Mouse (Mus musculus): ENCODE results near the gene Gm960. TPM values are rescaled to one million over a fixed set of nuclear protein-coding genes. Genes with fewer than 3 reads are reported as not detected.

Gene Gm960
- polyA plus RNA-seq, 1 experiment from 2014 or later, result 6.7 TPM

DNA sequence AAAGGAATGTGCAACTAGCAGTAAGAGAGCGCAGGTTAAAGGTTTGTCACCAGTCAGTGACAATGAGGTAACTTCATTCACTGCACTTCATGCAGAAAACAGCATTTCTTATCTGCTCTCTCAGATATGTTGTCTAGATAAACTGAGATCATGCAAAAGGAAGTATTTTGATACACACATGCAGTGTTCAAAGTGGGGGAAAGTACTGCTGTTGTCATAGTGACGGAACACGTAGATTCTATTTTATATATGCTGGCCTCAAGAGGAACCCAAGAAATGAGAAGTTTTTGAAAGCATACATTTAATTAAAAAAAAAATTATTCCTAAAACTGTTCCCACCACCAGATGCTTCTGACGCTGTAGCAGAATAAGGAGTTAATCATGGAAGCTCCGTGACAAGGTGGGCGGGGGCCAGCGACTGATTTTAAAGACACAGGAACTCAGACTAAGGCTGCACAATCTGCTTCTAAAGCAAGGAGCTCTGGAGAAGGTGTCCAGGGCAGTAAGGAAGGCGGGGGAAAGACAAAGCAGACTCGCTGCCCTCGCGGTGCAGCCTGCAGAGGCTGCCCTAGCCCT is 51.5 kb downstream of the Gm960 start:
- no peaks in the 10 kb centered on the region for H3K27me3 ChIP-seq (replicated peaks; ENCODE audit: control insufficient read depth, insufficient read depth, low read length)
- 67% methylated on average over 11 of the region's 11 CpGs for WGBS
- H3K9me3 ChIP-seq (ENCODE audit: control insufficient read depth, low read length), result no peaks in the 10 kb centered on the region
- H3K9ac ChIP-seq (ENCODE audit: low read depth, low read length), result no peak overlapping the region
- ATAC-seq, result no peak
- no peaks in the 10 kb centered on the region for H3K4me1 ChIP-seq (ENCODE audit: control insufficient read depth, insufficient read depth, low read depth, low read length)
- H3K4me2 ChIP-seq (ENCODE audit: low read length), result no peak overlapping the region
- no peaks in the 10 kb centered on the region for H3K36me3 ChIP-seq (ENCODE audit: control insufficient read depth, insufficient read depth, low read length)
- H3K4me3 ChIP-seq (ENCODE audit: low read length), result no peak overlapping the region
- H3K27ac ChIP-seq (ENCODE audit: low read depth, low read length), result no peak overlapping the region

DNA sequence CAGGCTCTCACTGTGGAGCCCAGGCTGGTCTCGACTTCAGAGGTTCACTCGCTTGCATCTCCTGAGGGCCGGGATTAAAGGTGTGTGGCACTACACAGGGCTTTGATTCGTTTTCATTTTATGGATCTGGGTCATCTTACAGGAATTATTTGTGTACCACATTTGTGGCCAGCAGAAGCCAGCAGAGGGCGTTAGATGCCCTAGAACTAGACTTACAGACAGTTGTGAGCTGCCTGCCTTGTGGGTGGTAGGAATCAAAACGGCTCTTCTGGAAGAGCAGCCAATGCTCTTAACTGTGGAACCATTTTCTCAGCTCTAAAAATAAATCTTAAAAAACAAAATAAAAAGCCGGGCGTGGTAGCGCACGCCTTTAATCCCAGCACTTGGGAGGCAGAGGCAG is 54.2 kb downstream of the Gm960 start:
- 43% methylated on average over 10 of the region's 10 CpGs for WGBS
- H3K36me3 ChIP-seq (ENCODE audit: control insufficient read depth, insufficient read depth, low read length), result no peaks in the 10 kb centered on the region
- H3K4me1 ChIP-seq (ENCODE audit: control insufficient read depth, insufficient read depth, low read depth, low read length), result no peaks in the 10 kb centered on the region
- H3K27ac ChIP-seq (ENCODE audit: low read depth, low read length), result no peak overlapping the region
- H3K27me3 ChIP-seq (replicated peaks; ENCODE audit: control insufficient read depth, insufficient read depth, low read length), result no peaks in the 10 kb centered on the region
- H3K4me3 ChIP-seq (ENCODE audit: low read length), result no peak overlapping the region
- H3K9ac ChIP-seq (ENCODE audit: low read depth, low read length), result no peak overlapping the region
- no peaks in the 10 kb centered on the region for H3K9me3 ChIP-seq (ENCODE audit: control insufficient read depth, low read length)
- H3K4me2 ChIP-seq (ENCODE audit: low read length), result no peak overlapping the region
- ATAC-seq, result no peak

DNA sequence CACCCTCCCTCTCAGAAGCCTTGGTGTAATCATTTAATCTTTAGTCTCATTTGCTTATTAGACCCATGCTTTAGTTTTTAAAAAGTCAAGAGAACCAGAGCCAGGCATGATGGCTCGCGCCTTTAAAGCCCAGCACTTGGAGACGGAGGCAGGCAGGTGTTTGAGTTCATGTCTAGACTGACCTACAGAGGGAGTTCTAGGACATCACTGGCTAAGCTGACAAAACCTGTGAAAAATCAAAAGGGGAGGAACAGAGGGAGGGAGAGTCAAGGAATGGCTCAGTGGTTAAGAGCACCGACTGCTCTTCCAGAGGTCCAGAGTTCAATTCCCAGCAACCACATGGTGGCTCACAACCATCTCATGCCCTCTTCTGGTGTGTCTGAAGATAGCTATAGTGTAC is 62.5 kb downstream of the Gm960 start:
- Histone ChIP-seq H3K4me1 (ENCODE audit: control insufficient read depth, insufficient read depth, low read depth, low read length) (no peaks in the 10 kb centered on the region), H3K36me3 (ENCODE audit: control insufficient read depth, insufficient read depth, low read length) (no peaks in the 10 kb centered on the region), H3K4me3 (ENCODE audit: low read length) (no peak overlapping the region), H3K9ac (ENCODE audit: low read depth, low read length) (no peak overlapping the region), H3K27me3 (replicated peaks; ENCODE audit: control insufficient read depth, insufficient read depth, low read length) (no peaks in the 10 kb centered on the region), H3K27ac (ENCODE audit: low read depth, low read length) (no peak overlapping the region), H3K4me2 (ENCODE audit: low read length) (no peak overlapping the region), H3K9me3 (ENCODE audit: control insufficient read depth, low read length) (no peaks in the 10 kb centered on the region)
- WGBS, result 65% methylated on average over 4 of the region's 4 CpGs
- ATAC-seq, result no peak

DNA sequence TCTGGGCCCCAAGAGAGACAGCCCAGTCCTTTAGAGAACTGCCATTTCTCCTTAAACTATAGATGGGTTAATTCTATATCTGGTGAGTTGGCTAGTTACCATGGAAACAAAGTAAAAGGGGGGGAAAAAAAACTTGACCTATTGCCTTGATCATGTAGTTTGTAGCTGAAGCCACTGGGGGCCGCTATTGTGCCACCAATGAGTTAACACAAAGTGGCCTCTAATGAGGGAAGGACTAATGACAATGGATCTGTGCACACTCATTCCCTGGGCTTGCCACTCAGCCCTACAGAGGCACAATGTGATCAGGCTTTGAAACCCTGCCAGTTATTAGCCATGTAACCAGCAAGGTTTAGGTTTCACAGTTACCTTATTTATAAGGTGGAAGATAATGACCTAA is 69.6 kb downstream of the Gm960 start:
- Histone ChIP-seq H3K4me2 (ENCODE audit: low read length) (no peak overlapping the region), H3K27ac (ENCODE audit: low read depth, low read length) (0 out of 2 replicates have a peak overlapping the region, but pooled peaks have one; percentile 31), H3K27me3 (replicated peaks; ENCODE audit: control insufficient read depth, insufficient read depth, low read length) (no peaks in the 10 kb centered on the region), H3K9me3 (ENCODE audit: control insufficient read depth, low read length) (no peaks in the 10 kb centered on the region), H3K36me3 (ENCODE audit: control insufficient read depth, insufficient read depth, low read length) (peaks cover under 1% of the 10 kb centered on the region; the same call in 1 of the 2 replicates), H3K4me1 (ENCODE audit: control insufficient read depth, insufficient read depth, low read depth, low read length) (peaks cover 21% of the 10 kb centered on the region), H3K4me3 (ENCODE audit: low read length) (no peak overlapping the region), H3K9ac (ENCODE audit: low read depth, low read length) (no peak overlapping the region)
- WGBS, result 0% methylated on average over 1 of the region's 1 CpGs
- ATAC-seq, result no peak

DNA sequence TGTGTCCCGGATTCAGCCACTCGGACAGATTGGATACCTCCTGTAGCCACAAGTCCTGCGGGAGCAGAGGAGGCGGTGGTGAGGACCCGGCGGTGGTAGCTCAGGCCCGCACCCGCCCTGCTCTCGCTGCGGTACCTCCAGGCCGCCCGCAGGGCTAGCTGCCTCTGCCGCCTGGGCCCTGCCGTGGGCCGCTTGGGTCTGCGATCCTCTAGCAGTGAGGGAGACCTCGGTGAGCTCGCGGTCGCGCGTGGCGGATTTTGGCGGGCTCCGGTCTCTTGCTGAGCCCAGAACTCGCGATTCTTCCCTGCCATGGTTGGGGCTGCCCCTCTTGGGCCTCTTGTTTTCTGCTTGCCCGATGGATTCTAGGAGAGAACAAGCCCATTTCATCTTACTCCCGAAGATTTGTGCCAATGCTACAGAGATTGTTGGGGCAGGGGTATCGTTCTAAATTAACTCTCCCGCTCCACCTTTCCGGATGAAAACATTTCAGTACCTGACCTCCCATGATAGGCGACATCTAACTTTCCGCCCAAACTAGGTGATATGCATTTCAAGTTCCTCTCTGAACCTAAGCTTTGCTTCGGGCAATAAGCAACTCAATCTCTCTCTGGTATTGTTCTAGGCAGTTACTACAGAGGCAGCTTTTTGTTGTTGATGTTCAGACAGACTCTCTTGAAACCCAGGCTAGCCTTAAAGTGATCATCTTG is 72.5 kb downstream of the Gm960 start:
- peaks cover 21% of the 10 kb centered on the region for H3K4me1 ChIP-seq (ENCODE audit: control insufficient read depth, insufficient read depth, low read depth, low read length)
- no peaks in the 10 kb centered on the region for H3K9me3 ChIP-seq (ENCODE audit: control insufficient read depth, low read length)
- peak overlapping the region; percentile 91 for H3K9ac ChIP-seq (ENCODE audit: low read depth, low read length)
- peak; percentile 63 for ATAC-seq
- H3K4me3 ChIP-seq (ENCODE audit: low read length), result peak overlapping the region; percentile 80
- no peaks in the 10 kb centered on the region for H3K27me3 ChIP-seq (replicated peaks; ENCODE audit: control insufficient read depth, insufficient read depth, low read length)
- peak overlapping the region; percentile 87 for H3K4me2 ChIP-seq (ENCODE audit: low read length)
- H3K27ac ChIP-seq (ENCODE audit: low read depth, low read length), result peak overlapping the region; percentile 77
- H3K36me3 ChIP-seq (ENCODE audit: control insufficient read depth, insufficient read depth, low read length), result peaks cover 19% of the 10 kb centered on the region
- 2% methylated on average over 32 of the region's 35 CpGs for WGBS

DNA sequence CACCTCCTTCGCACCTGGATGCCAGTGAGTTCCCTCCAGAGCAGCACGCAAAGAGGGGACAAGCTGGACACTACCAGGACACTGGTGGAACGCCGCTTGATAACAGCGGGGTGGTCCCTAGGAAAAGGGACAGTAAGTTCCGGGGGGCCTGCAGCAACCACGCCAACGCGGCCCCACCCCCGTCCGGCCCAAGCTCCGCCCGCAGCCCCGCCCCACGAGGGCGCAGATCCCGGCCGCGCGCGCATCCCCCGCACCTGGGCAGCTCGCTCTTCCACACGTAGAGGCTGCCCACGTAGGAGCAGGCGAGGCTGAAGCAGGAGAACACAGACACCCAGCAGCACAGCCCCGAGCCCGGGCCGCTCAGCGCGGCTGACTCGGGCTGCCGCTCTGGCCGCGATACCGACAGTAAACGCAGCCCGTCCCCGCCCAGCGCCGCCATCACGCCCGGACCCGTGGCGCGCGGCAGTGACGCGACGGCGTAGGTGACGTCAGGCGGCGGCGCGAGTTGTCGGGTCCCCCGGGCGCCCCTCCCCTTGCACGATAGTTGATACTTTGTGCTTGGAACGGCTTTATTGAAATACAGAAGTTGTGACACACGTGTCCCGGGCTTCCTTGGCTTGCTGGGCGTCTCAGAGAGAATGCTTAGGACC is 73.2 kb downstream of the Gm960 start, which contains the start of gene Rce1:
Rce1 (minus strand) TSS at position 463 of the 650 bp plus-strand sequence.
- Histone ChIP-seq H3K4me1 (ENCODE audit: control insufficient read depth, insufficient read depth, low read depth, low read length) (peaks cover 21% of the 10 kb centered on the region), H3K4me2 (ENCODE audit: low read length) (peak within 1 kb of the TSS; percentile 87), H3K27ac (ENCODE audit: low read depth, low read length) (peak within 1 kb of the TSS; percentile 93), H3K9ac (ENCODE audit: low read depth, low read length) (peak within 1 kb of the TSS; percentile 91), H3K27me3 (replicated peaks; ENCODE audit: control insufficient read depth, insufficient read depth, low read length) (no peaks in the 10 kb centered on the region), H3K9me3 (ENCODE audit: control insufficient read depth, low read length) (no peaks in the 10 kb centered on the region), H3K4me3 (ENCODE audit: low read length) (peak within 1 kb of the TSS; percentile 80), H3K36me3 (ENCODE audit: control insufficient read depth, insufficient read depth, low read length) (peaks cover 19% of the 10 kb centered on the region)
- peak; percentile 92 for ATAC-seq
- under 1% methylated on average over 54 of the region's 64 CpGs for WGBS

DNA sequence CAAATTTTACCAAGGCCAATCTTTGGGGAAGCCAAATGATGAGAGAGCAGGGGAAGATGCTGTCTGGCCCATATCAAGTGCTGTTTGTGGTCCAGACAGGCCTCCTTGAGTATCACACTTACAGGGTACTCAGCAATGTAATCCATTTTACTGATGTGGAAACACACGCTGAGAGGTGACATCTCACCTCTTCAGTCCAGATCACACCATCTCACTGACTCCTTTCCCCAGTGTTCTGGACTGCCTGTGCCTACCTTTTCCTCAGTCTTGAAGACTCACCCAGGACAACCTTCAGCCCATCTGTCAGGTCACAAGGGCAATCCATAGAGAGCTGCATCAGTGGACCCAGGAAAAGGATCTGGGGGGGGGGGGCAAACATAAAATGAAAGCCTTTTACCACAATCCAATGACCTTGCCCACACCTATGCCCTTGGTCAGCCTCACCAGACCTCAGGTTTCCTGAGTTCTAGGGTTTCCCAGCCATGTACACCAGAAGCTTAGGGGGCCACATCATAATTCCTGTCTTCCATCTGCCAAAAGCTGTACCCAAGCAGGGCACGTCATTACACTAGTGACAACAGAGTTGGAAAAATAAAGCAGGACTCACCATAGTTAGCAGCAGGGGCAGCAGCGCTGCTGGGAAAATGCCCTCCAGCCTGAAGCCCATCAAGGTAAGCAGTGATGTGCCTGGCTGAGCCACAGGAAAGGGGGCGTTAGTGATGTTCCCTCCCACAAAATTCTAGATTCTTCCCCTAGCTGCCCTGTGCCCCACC is 73.9 kb downstream of the Gm960 start:
- Histone ChIP-seq H3K27me3 (replicated peaks; ENCODE audit: control insufficient read depth, insufficient read depth, low read length) (no peaks in the 10 kb centered on the region), H3K27ac (ENCODE audit: low read depth, low read length) (peak overlapping the region; percentile 93), H3K36me3 (ENCODE audit: control insufficient read depth, insufficient read depth, low read length) (peaks cover 19% of the 10 kb centered on the region), H3K4me2 (ENCODE audit: low read length) (peak overlapping the region; percentile 69), H3K4me1 (ENCODE audit: control insufficient read depth, insufficient read depth, low read depth, low read length) (peaks cover 21% of the 10 kb centered on the region), H3K4me3 (ENCODE audit: low read length) (peak overlapping the region; percentile 80), H3K9me3 (ENCODE audit: control insufficient read depth, low read length) (no peaks in the 10 kb centered on the region), H3K9ac (ENCODE audit: low read depth, low read length) (peak overlapping the region; percentile 91)
- WGBS, result 33% methylated on average over 4 of the region's 4 CpGs
- no peak for ATAC-seq

DNA sequence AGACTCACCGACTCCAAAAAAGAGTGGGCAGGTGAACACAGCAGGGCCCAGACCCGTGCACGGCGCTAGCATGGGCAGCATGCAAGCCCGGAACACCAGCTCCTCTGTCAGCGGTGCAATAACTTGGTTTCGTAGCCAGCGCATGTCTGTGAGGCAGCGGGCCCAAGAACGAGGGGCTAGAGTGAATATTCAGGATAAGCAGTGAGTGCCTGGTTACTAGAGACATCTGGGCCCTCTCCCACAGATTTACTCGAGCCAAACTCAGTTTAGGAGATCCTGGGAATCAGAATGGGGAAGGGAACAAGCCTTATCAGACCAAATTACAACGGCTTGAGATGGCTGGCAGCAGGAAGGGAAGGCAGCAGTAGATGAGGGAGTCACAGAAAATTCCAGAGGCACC is 74.5 kb downstream of the Gm960 start:
- no peak overlapping the region; the same call in 1 of the 2 replicates for H3K9ac ChIP-seq (ENCODE audit: low read depth, low read length)
- 94% methylated on average over 12 of the region's 12 CpGs for WGBS

More for the DNA sequence above, 74.5 kb downstream of the Gm960 start:
- no peak overlapping the region for H3K27ac ChIP-seq (ENCODE audit: low read depth, low read length)
- H3K4me3 ChIP-seq (ENCODE audit: low read length), result no peak overlapping the region
- no peaks in the 10 kb centered on the region for H3K27me3 ChIP-seq (replicated peaks; ENCODE audit: control insufficient read depth, insufficient read depth, low read length)
- H3K36me3 ChIP-seq (ENCODE audit: control insufficient read depth, insufficient read depth, low read length), result peaks cover 19% of the 10 kb centered on the region
- no peaks in the 10 kb centered on the region for H3K9me3 ChIP-seq (ENCODE audit: control insufficient read depth, low read length)
- H3K4me1 ChIP-seq (ENCODE audit: control insufficient read depth, insufficient read depth, low read depth, low read length), result peaks cover 21% of the 10 kb centered on the region
- no peak for ATAC-seq
- no peak overlapping the region for H3K4me2 ChIP-seq (ENCODE audit: low read length)

All from hindbrain, embryonic 16.5 days (tissue).